ENCODE assay signal across 9 mouse cellular contexts in genomic region chr3:95689171-95689915, GRCm38 (mm10). TPM values are rescaled to one million over a fixed set of nuclear protein-coding genes. Genes with fewer than 3 reads are reported as not detected.
A peak's percentile ranks its signal among the peaks of the same experiment; 100 is the strongest.
DNase-seq lines count a peak whose midpoint lies in the region; ATAC-seq and TF ChIP-seq lines count a peak whose summit lies in the region.
"Had no signal": no experiment of that assay in that cellular context is flagged by ENCODE, and none has a peak within 500 bp of the region (broad histone marks: within the 10 kb centered on the region; RNA-seq: fewer than 3 reads in every experiment).

No protein-coding gene starts in this region.

- peak; percentile 21 for DNase-seq in adrenal gland, adult 8-10 months
- DNase-seq in adrenal gland, adult 2 months: no peak
- peak; percentile 62 for DNase-seq in lung, embryonic 14.5 days
- DNase-seq in lung, adult 2 months: no peak
- DNase-seq in cerebellum, postnatal 10 days: no peak
- DNase-seq: B cell, adult 2 months had no signal

- no peak overlapping the region for H3K4me3 ChIP-seq in lung, embryonic 14.5 days (ENCODE audit: low read depth, low read length)
- H3K4me3 ChIP-seq in lung, adult 2 months (replicated peaks; ENCODE audit: extremely low read depth, low read depth, low read length): no peak overlapping the region
- H3K4me3 ChIP-seq in embryonic facial prominence, embryonic 15.5 days (replicated peaks): no peak overlapping the region
- H3K4me3 ChIP-seq in intestine, embryonic 16.5 days (ENCODE audit: low read length): no peak overlapping the region

- peak; percentile 25; the same call in 1 of the 2 replicates for TF ChIP-seq CTCF in lung, embryonic 14.5 days (IDR thresholded peaks at IDR 0.05; ENCODE audit: low read depth)
- TF ChIP-seq CTCF in lung, adult 2 months (IDR thresholded peaks at IDR 0.05; ENCODE audit: insufficient read depth, low read length): no peak

- H3K9ac ChIP-seq in lung, embryonic 14.5 days: no peak overlapping the region
- H3K9ac ChIP-seq in embryonic facial prominence, embryonic 15.5 days: no peak overlapping the region
- no peak overlapping the region for H3K9ac ChIP-seq in intestine, embryonic 16.5 days (ENCODE audit: low read depth, low read length)

- ATAC-seq in lung, embryonic 14.5 days (ENCODE audit: insufficient read depth): peak; percentile 10; the same call in 1 of the 2 replicates
- no peak for ATAC-seq in embryonic facial prominence, embryonic 15.5 days (ENCODE audit: insufficient number of reproducible peaks, low FRiP score, low TSS enrichment, low read depth)
- no peak for ATAC-seq in intestine, embryonic 16.5 days
- ATAC-seq in granulocyte monocyte progenitor cell, adult 5-6 weeks (replicated peaks; ENCODE audit: poor library complexity, severe bottlenecking): no peak

- H3K4me1 ChIP-seq in lung, embryonic 14.5 days (ENCODE audit: insufficient read depth): peaks cover 23% of the 10 kb centered on the region
- peaks cover 28% of the 10 kb centered on the region for H3K4me1 ChIP-seq in lung, adult 2 months (ENCODE audit: control insufficient read depth, insufficient read depth, low read length)
- H3K4me1 ChIP-seq in embryonic facial prominence, embryonic 15.5 days: peaks cover 55% of the 10 kb centered on the region
- peaks cover 33% of the 10 kb centered on the region for H3K4me1 ChIP-seq in intestine, embryonic 16.5 days (ENCODE audit: control insufficient read depth, insufficient read depth, low read length)

- H3K36me3 ChIP-seq in lung, embryonic 14.5 days (ENCODE audit: insufficient read depth): no peaks in the 10 kb centered on the region
- no peaks in the 10 kb centered on the region for H3K36me3 ChIP-seq in embryonic facial prominence, embryonic 15.5 days
- H3K36me3 ChIP-seq in intestine, embryonic 16.5 days (ENCODE audit: control insufficient read depth, insufficient read depth, low read length): no peaks in the 10 kb centered on the region

- no peaks in the 10 kb centered on the region for H3K27me3 ChIP-seq in lung, embryonic 14.5 days (ENCODE audit: insufficient read depth, low read length)
- no peaks in the 10 kb centered on the region for H3K27me3 ChIP-seq in embryonic facial prominence, embryonic 15.5 days
- H3K27me3 ChIP-seq in intestine, embryonic 16.5 days (replicated peaks; ENCODE audit: control insufficient read depth, insufficient read depth, low read length): no peaks in the 10 kb centered on the region

- H3K27ac ChIP-seq in lung, embryonic 14.5 days (ENCODE audit: low read depth): peak overlapping the region; percentile 38; the same call in 1 of the 2 replicates
- H3K27ac ChIP-seq in embryonic facial prominence, embryonic 15.5 days (replicated peaks): peak overlapping the region; percentile 95
- H3K27ac ChIP-seq in intestine, embryonic 16.5 days (ENCODE audit: low read length): 0 out of 2 replicates have a peak overlapping the region, but pooled peaks have one; percentile 49

- H3K9me3 ChIP-seq in lung, embryonic 14.5 days (ENCODE audit: low read depth, low read length): no peaks in the 10 kb centered on the region
- H3K9me3 ChIP-seq in embryonic facial prominence, embryonic 15.5 days (replicated peaks): no peaks in the 10 kb centered on the region
- no peaks in the 10 kb centered on the region for H3K9me3 ChIP-seq in intestine, embryonic 16.5 days (ENCODE audit: control insufficient read depth, low read length)

- peak overlapping the region; percentile 24 for H3K4me2 ChIP-seq in lung, embryonic 14.5 days
- no peak overlapping the region for H3K4me2 ChIP-seq in embryonic facial prominence, embryonic 15.5 days (replicated peaks)
- H3K4me2 ChIP-seq in intestine, embryonic 16.5 days (ENCODE audit: low read depth, low read length): 0 out of 2 replicates have a peak overlapping the region, but pooled peaks have one; percentile 20

- TF ChIP-seq POLR2A in lung, adult 2 months (IDR thresholded peaks at IDR 0.05; ENCODE audit: borderline replicate concordance, extremely low read depth, low read depth, low read length): no peak

- 14% methylated on average over 11 of the region's 11 CpGs for whole genome bisulfite sequencing in lung, embryonic 14.5 days
- WGBS in lung, adult 2 months: 32% methylated on average over 11 of the region's 11 CpGs
- 29% methylated on average over 11 of the region's 11 CpGs for WGBS in embryonic facial prominence, embryonic 15.5 days
- WGBS in intestine, embryonic 16.5 days: 23% methylated on average over 11 of the region's 11 CpGs

RNA-seq across cellular contexts. Expression of gene Adamtsl4, which starts 1.6 kb away (rescaled TPM):
- 10 to 100 TPM in 1 of 4 experiments, 1 to 10 TPM in 3; 4.3 to 10.2 (median 6.4) TPM for total RNA-seq in adrenal gland, adult 8-10 months (2022)
- total RNA-seq in adrenal gland, adult 2 months (2021): 1 to 10 TPM; 6.0 to 8.8 TPM
- 11.0 and 17.4 TPM in 2 replicates for polyA plus RNA-seq in adrenal gland, adult 2 months (2012; rRNA removed)
- polyA plus RNA-seq in lung, embryonic 14.5 days (2014; fragmentation: Nextera tagmentation; extraction: Ambion mirVana): 1.6 and 4.0 TPM in 2 replicates
- polyA plus RNA-seq in lung, adult 2 months (2012; rRNA removed): 51.3 and 52.3 TPM in 2 replicates
- polyA plus RNA-seq in embryonic facial prominence, embryonic 15.5 days (2015; fragmentation: Nextera tagmentation; extraction: Ambion mirVana): 3.8 and 4.2 TPM in 2 replicates
- polyA plus RNA-seq in intestine, embryonic 16.5 days (2015; fragmentation: Nextera tagmentation; extraction: Ambion mirVana): 2.5 and 3.2 TPM in 2 replicates
- total RNA-seq in granulocyte monocyte progenitor cell, adult 5-6 weeks (2014; fragmentation: Nextera tagmentation): 0.23 and 1.4 TPM in 2 replicates
- 0.17 TPM in 1 of 2 replicates, not detected in the other for total RNA-seq in granulocyte monocyte progenitor cell, adult 5-6 weeks (2017)

RNA-seq across cellular contexts. Expression of gene Mcl1, which starts 30.8 kb away (rescaled TPM):
- 100 to 1,000 TPM; 177 to 189 (median 179) TPM for total RNA-seq in adrenal gland, adult 8-10 months (2022)
- total RNA-seq in adrenal gland, adult 2 months (2021): 100 to 1,000 TPM; 152 to 159 TPM
- 272 and 291 TPM in 2 replicates for polyA plus RNA-seq in adrenal gland, adult 2 months (2012; rRNA removed)
- 82.3 and 83.2 TPM in 2 replicates for polyA plus RNA-seq in lung, embryonic 14.5 days (2014; fragmentation: Nextera tagmentation; extraction: Ambion mirVana)
- polyA plus RNA-seq in lung, adult 2 months (2012; rRNA removed): 89.2 and 178 TPM in 2 replicates
- polyA plus RNA-seq in embryonic facial prominence, embryonic 15.5 days (2015; fragmentation: Nextera tagmentation; extraction: Ambion mirVana): 51.8 and 55.4 TPM in 2 replicates
- 14.7 and 17.0 TPM in 2 replicates for polyA plus RNA-seq in intestine, embryonic 16.5 days (2015; fragmentation: Nextera tagmentation; extraction: Ambion mirVana)
- 88.5 and 94.4 TPM in 2 replicates for total RNA-seq in granulocyte monocyte progenitor cell, adult 5-6 weeks (2014; fragmentation: Nextera tagmentation)
- total RNA-seq in granulocyte monocyte progenitor cell, adult 5-6 weeks (2017): 123 and 124 TPM in 2 replicates

RNA-seq across cellular contexts. Expression of gene Ecm1, which starts 50.0 kb away (rescaled TPM):
- total RNA-seq in adrenal gland, adult 8-10 months (2022): 100 to 1,000 TPM; 619 to 722 (median 665) TPM
- 100 to 1,000 TPM; 716 to 736 TPM for total RNA-seq in adrenal gland, adult 2 months (2021)
- 917 and 1,104 TPM in 2 replicates for polyA plus RNA-seq in adrenal gland, adult 2 months (2012; rRNA removed)
- 23.5 and 27.7 TPM in 2 replicates for polyA plus RNA-seq in lung, embryonic 14.5 days (2014; fragmentation: Nextera tagmentation; extraction: Ambion mirVana)
- 465 and 807 TPM in 2 replicates for polyA plus RNA-seq in lung, adult 2 months (2012; rRNA removed)
- polyA plus RNA-seq in embryonic facial prominence, embryonic 15.5 days (2015; fragmentation: Nextera tagmentation; extraction: Ambion mirVana): 27.8 and 29.9 TPM in 2 replicates
- 15.3 and 17.8 TPM in 2 replicates for polyA plus RNA-seq in intestine, embryonic 16.5 days (2015; fragmentation: Nextera tagmentation; extraction: Ambion mirVana)
- total RNA-seq in granulocyte monocyte progenitor cell, adult 5-6 weeks (2014; fragmentation: Nextera tagmentation): 5.6 and 10.4 TPM in 2 replicates
- 0.30 TPM in 1 of 2 replicates, not detected in the other for total RNA-seq in granulocyte monocyte progenitor cell, adult 5-6 weeks (2017)

Comparison
In these comparisons a context has a peak if more than half of its experiments do, and no peak if none do; other contexts are left out.
1. DNase-seq: peak in adrenal gland, adult 8-10 months (single experiment) and lung, embryonic 14.5 days (single experiment); none in adrenal gland, adult 2 months (single experiment), lung, adult 2 months (single experiment) and cerebellum, postnatal 10 days (0 of 2).
2. RNA of gene Ecm1, which starts 50.0 kb away (polyA plus RNA-seq): 917 to 1,104 TPM in adrenal gland, adult 2 months and 465 to 807 TPM in lung, adult 2 months; 27.8 to 29.9 TPM in embryonic facial prominence, embryonic 15.5 days, 23.5 to 27.7 TPM in lung, embryonic 14.5 days and 15.3 to 17.8 TPM in intestine, embryonic 16.5 days; every median in the first group is over 10 times any median in the second.
3. H3K27ac ChIP-seq: peak in every context shown above with its lines; median percentile 95 in embryonic facial prominence, embryonic 15.5 days; 49 in intestine, embryonic 16.5 days; 38 in lung, embryonic 14.5 days.